Mouse (Mus musculus) testis, adult 2 months (tissue): Measurements from ENCODE around the gene Spns1. TPM values are rescaled to one million over a fixed set of nuclear protein-coding genes. Genes with fewer than 3 reads are reported as not detected.

Source experiments
- H3K27ac ChIP-seq: fragments of 200-500 bp; 2 replicates; pipeline ENCODE4 v1.5.1; 2012; ENCODE audit warnings: low read depth, low read length; ENCODE audit not compliant: control insufficient read depth, insufficient read depth
- H3K27me3 ChIP-seq: fragments of 200-500 bp; 2 replicates; pipeline ENCODE4 v1.6.1; 2012; ENCODE audit warnings: mild to moderate bottlenecking, low read length, moderate library complexity; ENCODE audit not compliant: control insufficient read depth, insufficient read depth
- H3K36me3 ChIP-seq: fragments of 200-500 bp; 2 replicates; pipeline ENCODE4 v1.6.1; 2012; ENCODE audit warnings: mild to moderate bottlenecking, low read length; ENCODE audit not compliant: control insufficient read depth, insufficient read depth
- H3K4me1 ChIP-seq: fragments of 200-500 bp; 2 replicates; pipeline ENCODE4 v1.6.1; 2012; ENCODE audit warnings: low read length; ENCODE audit not compliant: control insufficient read depth, insufficient read depth
- H3K4me3 ChIP-seq: fragments of 200-500 bp; 2 replicates; pipeline ENCODE4 v1.5.1; 2012; ENCODE audit warnings: low read depth, mild to moderate bottlenecking, low read length, moderate library complexity, mixed read lengths; ENCODE audit not compliant: control insufficient read depth
- CTCF ChIP-seq: fragments of 200-500 bp; IDR thresholded peaks from 2 replicates; pipeline ENCODE4 v1.5.1; 2012; ENCODE audit warnings: low read depth, mild to moderate bottlenecking, inconsistent platforms, low read length, moderate library complexity; ENCODE audit not compliant: control insufficient read depth, insufficient read depth, insufficient replicate concordance
- POLR2A ChIP-seq: fragments of 200-500 bp; IDR thresholded peaks from 2 replicates; pipeline ENCODE4 v1.6.1; 2012; ENCODE audit warnings: low read depth, mild to moderate bottlenecking, inconsistent platforms, low read length, moderate library complexity; ENCODE audit not compliant: control insufficient read depth
- polyA plus RNA-seq: library from polyadenylated mRNA; depleted of rRNA; stranded (reverse); fragments of >200 nt; gene quantifications from 2 replicates; pipeline ENCODE4 v1.2.3, GENCODE M21; 2012

The Spns1 gene
- polyA plus RNA-seq, 1 experiment: 30.9 TPM

- TF ChIP-seq CTCF (no peak), POLR2A (no peak)
- H3K27me3 ChIP-seq: no peaks in the 10 kb centered on the region
- H3K4me3 ChIP-seq: no peak overlapping the region; the same call in 1 of the 2 replicates
- no peaks in the 10 kb centered on the region for H3K36me3 ChIP-seq
- peaks cover 5% of the 10 kb centered on the region for H3K4me1 ChIP-seq
- no peak overlapping the region for H3K27ac ChIP-seq
These were observed 20.3 kb downstream of the Spns1 start for GRCm38 (mm10) chr7:126356793-126357591.

GRCm38 (mm10) chr7:126355847-126356597, 21.2 kb downstream of the Spns1 start:
- peak; percentile 53; the same call in 1 of the 2 replicates for TF ChIP-seq POLR2A
- no peak for TF ChIP-seq CTCF
- Histone ChIP-seq H3K4me3 (peak overlapping the region; percentile 69), H3K27me3 (no peaks in the 10 kb centered on the region), H3K36me3 (no peaks in the 10 kb centered on the region), H3K27ac (no peak overlapping the region), H3K4me1 (peaks cover 9% of the 10 kb centered on the region)

- H3K27ac ChIP-seq: no peak overlapping the region; the same call in 1 of the 2 replicates
- TF ChIP-seq POLR2A (peak; percentile 30; the same call in 1 of the 2 replicates), CTCF (no peak)
- no peaks in the 10 kb centered on the region for H3K36me3 ChIP-seq
- H3K27me3 ChIP-seq: no peaks in the 10 kb centered on the region
- peaks cover 11% of the 10 kb centered on the region for H3K4me1 ChIP-seq
- peak overlapping the region; percentile 69 for H3K4me3 ChIP-seq
These were observed 22.3 kb downstream of the Spns1 start for GRCm38 (mm10) chr7:126354738-126355614.

GRCm38 (mm10) chr7:126353994-126354365, 23.3 kb downstream of the Spns1 start:
- Histone ChIP-seq H3K27me3 (no peaks in the 10 kb centered on the region), H3K4me3 (no peak overlapping the region), H3K4me1 (peaks cover 8% of the 10 kb centered on the region), H3K27ac (no peak overlapping the region), H3K36me3 (no peaks in the 10 kb centered on the region)
- TF ChIP-seq CTCF: no peak
- TF ChIP-seq POLR2A: no peak

- Histone ChIP-seq H3K4me3 (no peak overlapping the region), H3K4me1 (peaks cover 6% of the 10 kb centered on the region; the same call in 1 of the 2 replicates), H3K27me3 (no peaks in the 10 kb centered on the region), H3K27ac (no peak overlapping the region), H3K36me3 (no peaks in the 10 kb centered on the region)
- TF ChIP-seq CTCF (no peak), POLR2A (no peak)
These were observed 23.8 kb downstream of the Spns1 start for GRCm38 (mm10) chr7:126353251-126353993.

GRCm38 (mm10) chr7:126351419-126351951, 25.8 kb downstream of the Spns1 start:
- TF ChIP-seq CTCF (no peak), POLR2A (peak; percentile 47; the same call in 1 of the 2 replicates)
- peak overlapping the region; percentile 77 for H3K4me3 ChIP-seq
- no peak overlapping the region for H3K27ac ChIP-seq

More at GRCm38 (mm10) chr7:126351419-126351951, 25.8 kb downstream of the Spns1 start:
- H3K36me3 ChIP-seq: no peaks in the 10 kb centered on the region
- peaks cover 6% of the 10 kb centered on the region; the same call in 1 of the 2 replicates for H3K4me1 ChIP-seq
- H3K27me3 ChIP-seq: no peaks in the 10 kb centered on the region
